Mouse (Mus musculus) spleen, embryonic (tissue): Measurements from ENCODE around the gene Trib2.

ENCODE experiments used
- CTCF ChIA-PET: fragments of 350-600 bp; sonication (Branson Sonifier 250); formaldehyde crosslinking; loops from one replicate; lab custom pipeline; 2022; lab: Charles Lee

Gene Trib2

GRCm38 (mm10) chr12:15768536-15768935, 48.2 kb downstream of the Trib2 start:
- CTCF ChIA-PET: no interaction called here

- CTCF ChIA-PET: no interaction called here
These were observed 50.7 kb downstream of the Trib2 start for GRCm38 (mm10) chr12:15765996-15766395.

GRCm38 (mm10) chr12:15765238-15765637, 51.5 kb downstream of the Trib2 start:
- CTCF ChIA-PET: no interaction called here

GRCm38 (mm10) chr12:15761453-15762116, 55.1 kb downstream of the Trib2 start:
- CTCF ChIA-PET: interaction anchor here (0.7 kb wide), 1 partner anchor 111 kb away, joined by 3 read pairs; no protein-coding TSS in a partner anchor

GRCm38 (mm10) chr12:15760684-15761083, 56.0 kb downstream of the Trib2 start:
- CTCF ChIA-PET: interaction anchor here (0.6 kb wide), 1 partner anchor 1783 kb away, joined by 4 read pairs; no protein-coding TSS in a partner anchor

GRCm38 (mm10) chr12:15758866-15759265, 57.9 kb downstream of the Trib2 start:
- CTCF ChIA-PET: no interaction called here

- CTCF ChIA-PET: no interaction called here
These were observed 59.4 kb downstream of the Trib2 start for GRCm38 (mm10) chr12:15757351-15757750.

- CTCF ChIA-PET: no interaction called here
These were observed 61.6 kb downstream of the Trib2 start for GRCm38 (mm10) chr12:15755030-15755690.

GRCm38 (mm10) chr12:15754602-15755001, 62.1 kb downstream of the Trib2 start:
- CTCF ChIA-PET: no interaction called here

- CTCF ChIA-PET: no interaction called here
These were observed 67.0 kb downstream of the Trib2 start for GRCm38 (mm10) chr12:15749646-15750195.

GRCm38 (mm10) chr12:15745752-15746151, 71.0 kb downstream of the Trib2 start:
- CTCF ChIA-PET: no interaction called here
